9 mouse cellular contexts compared by ENCODE assay signal in genomic region chr2:135562140-135562890, GRCm38 (mm10).
DNase-seq lines count a peak whose midpoint lies in the region; ATAC-seq lines count a peak whose summit lies in the region.
"Had no signal": no experiment of that assay in that cellular context is flagged by ENCODE, and none has a peak within 500 bp of the region (broad histone marks: within the 10 kb centered on the region; RNA-seq: fewer than 3 reads in every experiment).

No protein-coding gene starts in this region.

- no peaks in the 10 kb centered on the region for H3K4me1 ChIP-seq in liver, embryonic 11.5 days (replicated peaks; ENCODE audit: control insufficient read depth, insufficient read depth, low read length)
- H3K4me1 ChIP-seq in midbrain, embryonic 14.5 days (ENCODE audit: control insufficient read depth, insufficient read depth, low read length), result no peaks in the 10 kb centered on the region
- H3K4me1 ChIP-seq: limb, embryonic 12.5 days had no signal

- peak; percentile 22 to 61 for DNase-seq in spleen, postnatal 4 days (ENCODE audit: low spot score in 2 of 2)
- no peak for DNase-seq in spleen, adult 18-20 months
- DNase-seq in cerebellum, adult 9-11 months, result peak; percentile 66
- DNase-seq in heart, postnatal 10 days, result peak; percentile 83
- no peak for DNase-seq in liver, embryonic 11.5 days (ENCODE audit: low spot score)
- DNase-seq in right cerebral cortex, postnatal 25 days, result peak; percentile 26
- DNase-seq in B cell, adult 2 months, result no peak
- DNase-seq in midbrain, embryonic 14.5 days, result no peak

- WGBS in liver, embryonic 11.5 days, result 76% methylated on average over 10 of the region's 10 CpGs
- WGBS in midbrain, embryonic 14.5 days, result 79% methylated on average over 10 of the region's 10 CpGs

- H3K4me3 ChIP-seq in liver, embryonic 11.5 days (ENCODE audit: low read depth, low read length), result no peak overlapping the region
- no peak overlapping the region for H3K4me3 ChIP-seq in midbrain, embryonic 14.5 days (replicated peaks; ENCODE audit: low read depth, low read length)
- H3K4me3 ChIP-seq: limb, embryonic 12.5 days had no signal

- no peak overlapping the region for H3K4me2 ChIP-seq in liver, embryonic 11.5 days
- H3K4me2 ChIP-seq in midbrain, embryonic 14.5 days (ENCODE audit: low read length), result no peak overlapping the region
- H3K4me2 ChIP-seq: limb, embryonic 12.5 days had no signal

- H3K9ac ChIP-seq in liver, embryonic 11.5 days (ENCODE audit: low read depth, low read length), result no peak overlapping the region
- no peak overlapping the region for H3K9ac ChIP-seq in midbrain, embryonic 14.5 days (replicated peaks; ENCODE audit: low read length)
- H3K9ac ChIP-seq: limb, embryonic 12.5 days had no signal

- H3K27me3 ChIP-seq in liver, embryonic 11.5 days (replicated peaks; ENCODE audit: control insufficient read depth, insufficient read depth, low read length), result no peaks in the 10 kb centered on the region
- H3K27me3 ChIP-seq in midbrain, embryonic 14.5 days (ENCODE audit: control insufficient read depth, insufficient read depth, low read length), result no peaks in the 10 kb centered on the region
- H3K27me3 ChIP-seq: limb, embryonic 12.5 days had no signal

- no peaks in the 10 kb centered on the region for H3K36me3 ChIP-seq in liver, embryonic 11.5 days (ENCODE audit: control insufficient read depth, insufficient read depth, low read length)
- no peaks in the 10 kb centered on the region for H3K36me3 ChIP-seq in midbrain, embryonic 14.5 days (ENCODE audit: control insufficient read depth, insufficient read depth, low read length)
- H3K36me3 ChIP-seq: limb, embryonic 12.5 days had no signal

- peak; percentile 39; the same call in 1 of the 2 replicates for ATAC-seq in liver, embryonic 11.5 days (replicated peaks; ENCODE audit: low FRiP score)
- no peak for ATAC-seq in midbrain, embryonic 14.5 days (ENCODE audit: low FRiP score, low TSS enrichment)

- intact Hi-C loops in heart, postnatal 10 days (cut with DNase I), result loop anchor here (5.0 kb wide), 2 partner anchors 170 to 175 kb away; no protein-coding TSS in a partner anchor

- H3K27ac ChIP-seq in liver, embryonic 11.5 days (ENCODE audit: low read depth, low read length), result no peak overlapping the region
- H3K27ac ChIP-seq in midbrain, embryonic 14.5 days (replicated peaks; ENCODE audit: low read depth, low read length), result no peak overlapping the region
- H3K27ac ChIP-seq: limb, embryonic 12.5 days had no signal

- H3K9me3 ChIP-seq in liver, embryonic 11.5 days (ENCODE audit: control insufficient read depth, low read length), result peaks cover 4% of the 10 kb centered on the region; the same call in 1 of the 2 replicates
- no peaks in the 10 kb centered on the region for H3K9me3 ChIP-seq in midbrain, embryonic 14.5 days (ENCODE audit: control insufficient read depth, low read length)

Comparison
In these comparisons a context has a peak if more than half of its experiments do, and no peak if none do; other contexts are left out.
1. DNase-seq: peak in spleen, postnatal 4 days (2 of 2), cerebellum, adult 9-11 months (single experiment), heart, postnatal 10 days (2 of 2) and right cerebral cortex, postnatal 25 days (single experiment); none in spleen, adult 18-20 months (0 of 2), liver, embryonic 11.5 days (single experiment), B cell, adult 2 months (0 of 2) and midbrain, embryonic 14.5 days (single experiment).